Mouse (Mus musculus) cerebellum, adult 2 months (tissue): ENCODE data around the gene Rnf43.

Source experiments
- CTCF ChIP-seq: fragments of 200-500 bp; IDR thresholded peaks from 2 replicates; pipeline ENCODE4 v1.5.1; 2011; ENCODE audit warnings: low read depth, mild to moderate bottlenecking, control low read depth, low read length, moderate library complexity, borderline replicate concordance; ENCODE audit not compliant: insufficient read depth
- POLR2A ChIP-seq: fragments of 200-500 bp; IDR thresholded peaks from 2 replicates; pipeline ENCODE4 v1.6.1; 2011; ENCODE audit warnings: low read length, control low read depth, borderline replicate concordance; ENCODE audit not compliant: insufficient read depth

DNA sequence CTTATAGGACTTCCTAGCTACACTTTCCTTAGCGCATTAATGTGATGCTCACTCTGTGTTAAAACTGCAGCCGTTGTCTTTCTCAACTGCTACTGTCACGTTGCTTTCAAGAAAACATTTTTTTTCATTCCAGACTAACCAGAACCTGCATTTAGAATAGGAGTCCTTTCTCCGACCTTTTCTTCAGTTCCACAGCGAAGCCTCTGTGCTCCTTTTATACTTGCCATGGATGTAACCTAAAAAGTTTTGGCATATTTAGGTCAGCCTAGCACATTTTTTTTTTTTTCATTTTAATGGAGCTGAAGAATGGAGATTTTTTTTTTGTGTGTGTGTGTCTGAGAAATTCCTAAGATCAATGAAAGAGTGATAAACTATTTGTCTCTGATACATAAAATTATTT lies 47.0 kb upstream of the Rnf43 start:
- TF ChIP-seq POLR2A (no peak), CTCF (no peak)
